Mouse (Mus musculus) heart, postnatal 0 days (tissue): Measurements from ENCODE around the gene Oaf.

Source experiments
- CTCF ChIP-seq: IDR thresholded peaks from 2 replicates; pipeline ENCODE4 v1.5.1; 2016; ENCODE audit warnings: antibody characterized with exemption, control low read depth, low read depth
- EP300 ChIP-seq: IDR thresholded peaks from 2 replicates; pipeline ENCODE4 v1.6.1; 2016; ENCODE audit warnings: antibody characterized with exemption, low read depth

- no peak for TF ChIP-seq CTCF
- TF ChIP-seq EP300, result no peak
Measured at GRCm38 (mm10) chr9:43225481-43225880, 14.2 kb downstream of the Oaf start.
